Mouse (Mus musculus) large intestine, adult 2 months (tissue): Measurements from ENCODE around the gene Grin3a. TPM values are rescaled to one million over a fixed set of nuclear protein-coding genes. Genes with fewer than 3 reads are reported as not detected.

Experiments used
- DNase-seq: peaks from one replicate; pipeline ENCODE4 v3.0.0-alpha.2; 2012; ENCODE audit warnings: low read depth, low spot score
- WGBS: fragments of 180-500 bp; shearing (Covaris S2); methylation state at CpG from one replicate; pipeline ENCODE4 v1.1.7; 2018; 5-methylcytosine and 5-hydroxymethylcytosine counted together
- polyA plus RNA-seq: library from polyadenylated mRNA; depleted of rRNA; stranded (reverse); fragments of >200 nt; gene quantifications from 2 replicates; pipeline ENCODE4 v1.2.3, GENCODE M21; 2012; rRNA removed

Gene Grin3a
- polyA plus RNA-seq, result 0.04 and 0.10 TPM in 2 replicates

- no peak for DNase-seq
- under 1% methylated on average over 25 of the region's 25 CpGs for WGBS
Observed at GRCm38 (mm10) chr4:49845612-49845985, at the start of gene Grin3a. Gene Grin3a (minus strand): TSS chr4:49845744.

- DNase-seq, result no peak
- WGBS, result 6% methylated on average over 4 of the region's 4 CpGs
Observed at GRCm38 (mm10) chr4:49891835-49892301, 46.3 kb upstream of the Grin3a start.

- 53% methylated on average over 3 of the region's 3 CpGs for WGBS
- DNase-seq, result no peak
Observed at GRCm38 (mm10) chr4:49877084-49877483, 31.5 kb upstream of the Grin3a start.

GRCm38 (mm10) chr4:49860611-49861010, 15.1 kb upstream of the Grin3a start:
- no peak for DNase-seq
- WGBS, result 58% methylated on average over 2 of the region's 2 CpGs

GRCm38 (mm10) chr4:49844828-49845611, 524 bp downstream of the Grin3a start:
- WGBS, result 2% methylated on average over 63 of the region's 63 CpGs
- no peak for DNase-seq

GRCm38 (mm10) chr4:49844274-49844827, 1.2 kb downstream of the Grin3a start:
- 4% methylated on average over 33 of the region's 33 CpGs for WGBS
- DNase-seq, result no peak

GRCm38 (mm10) chr4:49843787-49844186, 1.8 kb downstream of the Grin3a start:
- DNase-seq, result no peak
- WGBS, result 13% methylated on average over 6 of the region's 6 CpGs

- no peak for DNase-seq
Observed at GRCm38 (mm10) chr4:49832035-49832434, 13.5 kb downstream of the Grin3a start.

- DNase-seq, result no peak
- 71% methylated on average over 3 of the region's 3 CpGs for WGBS
Observed at GRCm38 (mm10) chr4:49813852-49814251, 31.7 kb downstream of the Grin3a start.

- DNase-seq, result no peak
Observed at GRCm38 (mm10) chr4:49806791-49807190, 38.8 kb downstream of the Grin3a start.

GRCm38 (mm10) chr4:49799338-49799737, 46.2 kb downstream of the Grin3a start:
- 85% methylated on average over 2 of the region's 2 CpGs for WGBS
- no peak for DNase-seq

GRCm38 (mm10) chr4:49788971-49789370, 56.6 kb downstream of the Grin3a start:
- no peak for DNase-seq
- WGBS, result 56% methylated on average over 2 of the region's 2 CpGs

- no peak for DNase-seq
- 80% methylated on average over 5 of the region's 5 CpGs for WGBS
Observed at GRCm38 (mm10) chr4:49742847-49743246, 102.7 kb downstream of the Grin3a start.

- WGBS, result 93% methylated on average over 2 of the region's 2 CpGs
- no peak for DNase-seq
Observed at GRCm38 (mm10) chr4:49741942-49742341, 103.6 kb downstream of the Grin3a start.

- 88% methylated on average over 5 of the region's 5 CpGs for WGBS
- no peak for DNase-seq
Observed at GRCm38 (mm10) chr4:49740796-49741766, 104.5 kb downstream of the Grin3a start.

GRCm38 (mm10) chr4:49739561-49739960, 106.0 kb downstream of the Grin3a start:
- WGBS, result 29% methylated on average over 1 of the region's 1 CpGs
- DNase-seq, result peak; percentile 25

- no peak for DNase-seq
- WGBS, result 72% methylated on average over 3 of the region's 3 CpGs
Observed at GRCm38 (mm10) chr4:49729326-49729725, 116.2 kb downstream of the Grin3a start.

- DNase-seq, result no peak
- WGBS, result 93% methylated on average over 2 of the region's 2 CpGs
Observed at GRCm38 (mm10) chr4:49723908-49724307, 121.6 kb downstream of the Grin3a start.

GRCm38 (mm10) chr4:49691405-49692194, 153.9 kb downstream of the Grin3a start:
- peak; percentile 33 for DNase-seq

More at GRCm38 (mm10) chr4:49691405-49692194, 153.9 kb downstream of the Grin3a start:
- 28% methylated on average over 12 of the region's 12 CpGs for WGBS
